Mouse (Mus musculus) liver, embryonic 11.5 days (tissue): ENCODE results near the gene Vax1. TPM values are rescaled to one million over a fixed set of nuclear protein-coding genes. Genes with fewer than 3 reads are reported as not detected.

Source experiments
- ATAC-seq: fragments of 200-750 bp; cut with Nextera tagmentation; replicated peaks from 2 replicates; pipeline ENCODE4 v1.8.0; 2017; ENCODE audit warnings: moderate number of reproducible peaks, mild to moderate bottlenecking, moderate TSS enrichment, moderate library complexity; ENCODE audit not compliant: low FRiP score
- DNase-seq: peaks from one replicate; pipeline ENCODE4 v3.0.0-alpha.2; 2017; ENCODE audit warnings: low spot score
- H3K27ac ChIP-seq: fragments of 300-500 bp; sonication (generic); 2 replicates; pipeline ENCODE4 v1.5.1; 2014; ENCODE audit warnings: mild to moderate bottlenecking, low read depth, low read length, control low read depth
- H3K27me3 ChIP-seq: fragments of 300-500 bp; sonication (generic); replicated peaks from 2 replicates; pipeline ENCODE4 v1.6.1; 2014; ENCODE audit warnings: low read length, mixed read lengths; ENCODE audit not compliant: control insufficient read depth, insufficient read depth
- H3K36me3 ChIP-seq: fragments of 300-500 bp; sonication (generic); 2 replicates; pipeline ENCODE4 v1.6.1; 2014; ENCODE audit warnings: mild to moderate bottlenecking, low read length, moderate library complexity, mixed read lengths; ENCODE audit not compliant: control insufficient read depth, insufficient read depth
- H3K4me1 ChIP-seq: fragments of 300-500 bp; sonication (generic); replicated peaks from 2 replicates; pipeline ENCODE4 v1.6.1; 2014; ENCODE audit warnings: low read length, mixed read lengths; ENCODE audit not compliant: control insufficient read depth, insufficient read depth
- H3K4me2 ChIP-seq: fragments of 300-500 bp; sonication (generic); 2 replicates; pipeline ENCODE4 v1.6.1; 2014; ENCODE audit warnings: mild to moderate bottlenecking, control low read depth, moderate library complexity
- H3K4me3 ChIP-seq: fragments of 300-500 bp; sonication (generic); 2 replicates; pipeline ENCODE4 v1.5.1; 2014; ENCODE audit warnings: low read depth, low read length, control low read depth
- H3K9ac ChIP-seq: fragments of 300-500 bp; sonication (generic); 2 replicates; pipeline ENCODE4 v1.6.1; 2014; ENCODE audit warnings: low read depth, low read length, control low read depth
- H3K9me3 ChIP-seq: fragments of 300-500 bp; sonication (generic); 2 replicates; pipeline ENCODE4 v1.6.1; 2016; ENCODE audit warnings: low read length, inconsistent platforms, mixed read lengths; ENCODE audit not compliant: control insufficient read depth
- WGBS: fragments of 180-500 bp; shearing (Covaris S2); extraction: QIAGEN DNeasy Blood & Tissue Kit; methylation state at CpG from one replicate; pipeline ENCODE4 v1.1.7; 2014; 5-methylcytosine and 5-hydroxymethylcytosine counted together
- polyA plus RNA-seq: library from polyadenylated mRNA; unstranded; fragments of >200 nt; fragmentation: Nextera tagmentation; extraction: Ambion mirVana; gene quantifications from 2 replicates; pipeline ENCODE4 v1.2.1, GENCODE M21; 2014

Vax1 gene
- polyA plus RNA-seq, 1 experiment from 2014 or later, result not detected

GRCm38 (mm10) chr19:59135387-59135786, 34.5 kb downstream of the Vax1 start:
- H3K4me3 ChIP-seq, result no peak overlapping the region
- H3K9ac ChIP-seq, result no peak overlapping the region
- H3K4me1 ChIP-seq, result no peaks in the 10 kb centered on the region
- H3K4me2 ChIP-seq, result no peak overlapping the region
- DNase-seq (no peak), ATAC-seq (no peak)
- no peak overlapping the region for H3K27ac ChIP-seq
- WGBS, result 69% methylated on average over 8 of the region's 8 CpGs
- no peaks in the 10 kb centered on the region for H3K27me3 ChIP-seq
- no peaks in the 10 kb centered on the region for H3K36me3 ChIP-seq
- no peaks in the 10 kb centered on the region for H3K9me3 ChIP-seq

- no peaks in the 10 kb centered on the region for H3K27me3 ChIP-seq
- no peak overlapping the region for H3K4me3 ChIP-seq
- WGBS, result 36% methylated on average over 2 of the region's 2 CpGs
- no peaks in the 10 kb centered on the region for H3K36me3 ChIP-seq
- no peak overlapping the region for H3K27ac ChIP-seq
- no peaks in the 10 kb centered on the region for H3K9me3 ChIP-seq
- no peak overlapping the region for H3K4me2 ChIP-seq
- DNase-seq (no peak), ATAC-seq (no peak)
- H3K9ac ChIP-seq, result no peak overlapping the region
- H3K4me1 ChIP-seq, result no peaks in the 10 kb centered on the region
These were observed 34.9 kb downstream of the Vax1 start for GRCm38 (mm10) chr19:59134916-59135315.

- Histone ChIP-seq H3K9me3 (no peaks in the 10 kb centered on the region), H3K36me3 (no peaks in the 10 kb centered on the region), H3K27me3 (no peaks in the 10 kb centered on the region), H3K9ac (no peak overlapping the region), H3K27ac (no peak overlapping the region), H3K4me2 (no peak overlapping the region), H3K4me1 (no peaks in the 10 kb centered on the region), H3K4me3 (no peak overlapping the region)
- DNase-seq (no peak), ATAC-seq (no peak)
- WGBS, result 79% methylated on average over 11 of the region's 11 CpGs
These were observed 36.7 kb downstream of the Vax1 start for GRCm38 (mm10) chr19:59133202-59133601.

GRCm38 (mm10) chr19:59129671-59130070, 40.2 kb downstream of the Vax1 start:
- Histone ChIP-seq H3K36me3 (no peaks in the 10 kb centered on the region), H3K27me3 (no peaks in the 10 kb centered on the region), H3K27ac (no peak overlapping the region), H3K9me3 (no peaks in the 10 kb centered on the region), H3K9ac (no peak overlapping the region), H3K4me1 (no peaks in the 10 kb centered on the region), H3K4me3 (no peak overlapping the region), H3K4me2 (no peak overlapping the region)
- DNase-seq (no peak), ATAC-seq (no peak)
- 88% methylated on average over 2 of the region's 2 CpGs for WGBS

- no peaks in the 10 kb centered on the region for H3K36me3 ChIP-seq
- ATAC-seq (no peak), DNase-seq (no peak)
- H3K9me3 ChIP-seq, result no peaks in the 10 kb centered on the region
- H3K9ac ChIP-seq, result no peak overlapping the region
- H3K27ac ChIP-seq, result no peak overlapping the region
- H3K4me1 ChIP-seq, result no peaks in the 10 kb centered on the region
- no peak overlapping the region for H3K4me3 ChIP-seq
- no peaks in the 10 kb centered on the region for H3K27me3 ChIP-seq
- WGBS, result 77% methylated on average over 8 of the region's 8 CpGs
- H3K4me2 ChIP-seq, result no peak overlapping the region
These were observed 41.2 kb downstream of the Vax1 start for GRCm38 (mm10) chr19:59128531-59129204.

- Histone ChIP-seq H3K4me2 (no peak overlapping the region), H3K36me3 (no peaks in the 10 kb centered on the region), H3K27ac (no peak overlapping the region), H3K4me3 (no peak overlapping the region), H3K9me3 (no peaks in the 10 kb centered on the region), H3K27me3 (no peaks in the 10 kb centered on the region), H3K4me1 (no peaks in the 10 kb centered on the region), H3K9ac (no peak overlapping the region)
- WGBS, result 74% methylated on average over 3 of the region's 3 CpGs
- no peak for DNase-seq
- ATAC-seq, result no peak
These were observed 42.4 kb downstream of the Vax1 start for GRCm38 (mm10) chr19:59127424-59127823.

Other genes with a start within 250 kb of the Vax1 start
- gene Eno4, start 226.6 kb downstream of the Vax1 start, polyA plus RNA-seq, result 0.25 and 0.49 TPM in 2 replicates
- 1.0 and 1.5 TPM in 2 replicates for gene Hspa12a, start 226.4 kb downstream of the Vax1 start, polyA plus RNA-seq
- 1.0 and 1.3 TPM in 2 replicates for gene Shtn1, start 94.0 kb downstream of the Vax1 start, polyA plus RNA-seq
- not detected in 2 replicates for gene Kcnk18, start 49.2 kb upstream of the Vax1 start, polyA plus RNA-seq
- gene Slc18a2, start 90.8 kb upstream of the Vax1 start, polyA plus RNA-seq, result 9.6 and 10.1 TPM in 2 replicates
- 63.6 and 85.2 TPM in 2 replicates for gene Rps12-ps3, start 152.2 kb upstream of the Vax1 start, polyA plus RNA-seq
- 12.7 and 14.1 TPM in 2 replicates for gene Pdzd8, start 175.7 kb upstream of the Vax1 start, polyA plus RNA-seq